Mouse (Mus musculus) midbrain, postnatal 0 days (tissue): ENCODE data around the gene Thap12. TPM values are rescaled to one million over a fixed set of nuclear protein-coding genes. Genes with fewer than 3 reads are reported as not detected.

Source experiments
- ATAC-seq: fragments of 200-750 bp; cut with Nextera tagmentation; 2 replicates; pipeline ENCODE4 v1.8.0; 2017; ENCODE audit warnings: moderate number of reproducible peaks, mild to moderate bottlenecking, moderate TSS enrichment, moderate library complexity; ENCODE audit not compliant: low FRiP score
- DNase-seq: peaks from one replicate; pipeline ENCODE4 v3.0.0-alpha.2; 2015; ENCODE audit warnings: low spot score
- H3K27ac ChIP-seq: fragments of 300-500 bp; sonication (generic); 2 replicates; pipeline ENCODE4 v1.5.1; 2014; ENCODE audit warnings: low read depth, mild to moderate bottlenecking, low read length, mixed read lengths
- H3K27me3 ChIP-seq: fragments of 300-500 bp; sonication (generic); 2 replicates; pipeline ENCODE4 v1.6.1; 2014; ENCODE audit warnings: low read length, control low read depth, mixed read lengths; ENCODE audit not compliant: insufficient read depth
- H3K36me3 ChIP-seq: fragments of 300-500 bp; sonication (generic); 2 replicates; pipeline ENCODE4 v1.6.1; 2014; ENCODE audit warnings: low read length, control low read depth, mixed read lengths; ENCODE audit not compliant: insufficient read depth
- H3K4me1 ChIP-seq: fragments of 300-500 bp; sonication (generic); 2 replicates; pipeline ENCODE4 v1.6.1; 2014; ENCODE audit warnings: mild to moderate bottlenecking, control low read depth, antibody characterized with exemption, low read length, mixed read lengths; ENCODE audit not compliant: insufficient read depth
- H3K4me2 ChIP-seq: fragments of 300-500 bp; sonication (generic); 2 replicates; pipeline ENCODE4 v1.6.1; 2014; ENCODE audit warnings: low read depth, mild to moderate bottlenecking, low read length, mixed read lengths; ENCODE audit not compliant: poor library complexity, severe bottlenecking
- H3K4me3 ChIP-seq: fragments of 300-500 bp; sonication (generic); 2 replicates; pipeline ENCODE4 v1.5.1; 2014; ENCODE audit warnings: low read depth, mild to moderate bottlenecking, low read length, moderate library complexity
- H3K9ac ChIP-seq: fragments of 300-500 bp; sonication (generic); replicated peaks from 2 replicates; pipeline ENCODE4 v1.6.1; 2014; ENCODE audit warnings: mild to moderate bottlenecking, low read length, moderate library complexity, mixed read lengths; ENCODE audit not compliant: poor library complexity, severe bottlenecking
- H3K9me3 ChIP-seq: fragments of 300-500 bp; sonication (generic); 2 replicates; pipeline ENCODE4 v1.6.1; 2016; ENCODE audit warnings: low read length, control low read depth
- CTCF ChIP-seq: IDR thresholded peaks from 2 replicates; pipeline ENCODE4 v1.5.1; 2016; ENCODE audit warnings: antibody characterized with exemption, mild to moderate bottlenecking
- WGBS: fragments of 180-500 bp; shearing (Covaris S2); extraction: QIAGEN DNeasy Blood & Tissue Kit; methylation state at CpG from one replicate; pipeline ENCODE4 v1.1.7; 2014; 5-methylcytosine and 5-hydroxymethylcytosine counted together
- polyA plus RNA-seq: library from polyadenylated mRNA; unstranded; fragments of >200 nt; fragmentation: Nextera tagmentation; extraction: Ambion mirVana; gene quantifications from 2 replicates; pipeline ENCODE4 v1.2.1, GENCODE M21; 2015
- total RNA-seq: library from RNA; depleted of rRNA; stranded (reverse); fragments of >200 nt; gene quantifications from 2 replicates; pipeline ENCODE4 v1.2.3, GENCODE M21; 2014; rRNA removed

The Thap12 gene
- total RNA-seq, result 64.2 and 67.3 TPM in 2 replicates
- 43.0 and 49.1 TPM in 2 replicates for polyA plus RNA-seq

- Histone ChIP-seq H3K9ac (peak within 1 kb of the TSS; percentile 86), H3K4me3 (peak within 1 kb of the TSS; percentile 98), H3K36me3 (no peaks in the 10 kb centered on the region), H3K4me1 (peaks cover 15% of the 10 kb centered on the region; the same call in 1 of the 2 replicates), H3K9me3 (no peaks in the 10 kb centered on the region), H3K4me2 (peak within 1 kb of the TSS; percentile 67), H3K27ac (peak within 1 kb of the TSS; percentile 74), H3K27me3 (no peaks in the 10 kb centered on the region)
- DNase-seq (peak; percentile 98), ATAC-seq (peak; percentile 99)
- WGBS, result 3% methylated on average over 60 of the region's 65 CpGs
- peak; percentile 65 for TF ChIP-seq CTCF
Measured at GRCm38 (mm10) chr7:98702283-98703240, at the start of gene Thap12. Thap12 (plus strand) TSS chr7:98703103.

- peak overlapping the region; percentile 93 for H3K27ac ChIP-seq
- H3K4me3 ChIP-seq, result peak overlapping the region; percentile 89
- WGBS, result 1% methylated on average over 71 of the region's 74 CpGs
- H3K4me1 ChIP-seq, result peaks cover 6% of the 10 kb centered on the region; the same call in 1 of the 2 replicates
- no peaks in the 10 kb centered on the region for H3K9me3 ChIP-seq
- peak overlapping the region; percentile 58 for H3K4me2 ChIP-seq
- H3K27me3 ChIP-seq, result no peaks in the 10 kb centered on the region
- H3K36me3 ChIP-seq, result 0 out of 2 replicates have a peak, but pooled peaks cover 6% of the 10 kb centered on the region
- DNase-seq (peak; percentile 89), ATAC-seq (peak; percentile 68)
- H3K9ac ChIP-seq, result peak overlapping the region; percentile 89
- peak; percentile 51 for TF ChIP-seq CTCF
Measured at GRCm38 (mm10) chr7:98655681-98656530, 47.0 kb upstream of the Thap12 start.

- peak within 1 kb of the TSS; percentile 89 for H3K4me3 ChIP-seq
- H3K27ac ChIP-seq, result peak within 1 kb of the TSS; percentile 95
- H3K4me1 ChIP-seq, result peaks cover 6% of the 10 kb centered on the region; the same call in 1 of the 2 replicates
- no peaks in the 10 kb centered on the region for H3K9me3 ChIP-seq
- TF ChIP-seq CTCF, result no peak
- 0 out of 2 replicates have a peak, but pooled peaks cover 6% of the 10 kb centered on the region for H3K36me3 ChIP-seq
- H3K9ac ChIP-seq, result peak within 1 kb of the TSS; percentile 89
- WGBS, result under 1% methylated on average over 42 of the region's 42 CpGs
- DNase-seq (peak; percentile 99), ATAC-seq (peak; percentile 96)
- no peaks in the 10 kb centered on the region for H3K27me3 ChIP-seq
- peak within 1 kb of the TSS; percentile 58 for H3K4me2 ChIP-seq
Measured at GRCm38 (mm10) chr7:98656531-98657221, 46.2 kb upstream of the Thap12 start, which contains the start of gene Emsy. Emsy (minus strand) TSS chr7:98656783.

GRCm38 (mm10) chr7:98665166-98665565, 37.7 kb upstream of the Thap12 start:
- no peaks in the 10 kb centered on the region for H3K27me3 ChIP-seq
- no peak for ATAC-seq
- H3K9me3 ChIP-seq, result no peaks in the 10 kb centered on the region
- DNase-seq, result no peak
- no peak overlapping the region for H3K4me2 ChIP-seq
- H3K36me3 ChIP-seq, result no peaks in the 10 kb centered on the region
- no peak for TF ChIP-seq CTCF
- no peak overlapping the region for H3K4me3 ChIP-seq
- no peaks in the 10 kb centered on the region for H3K4me1 ChIP-seq
- 57% methylated on average over 5 of the region's 5 CpGs for WGBS
- H3K9ac ChIP-seq, result no peak overlapping the region
- H3K27ac ChIP-seq, result no peak overlapping the region

GRCm38 (mm10) chr7:98665726-98666125, 37.2 kb upstream of the Thap12 start:
- ATAC-seq (no peak), DNase-seq (no peak)
- H3K4me3 ChIP-seq, result no peak overlapping the region
- no peaks in the 10 kb centered on the region for H3K4me1 ChIP-seq
- 80% methylated on average over 6 of the region's 6 CpGs for WGBS
- no peak overlapping the region for H3K27ac ChIP-seq
- no peak overlapping the region for H3K4me2 ChIP-seq
- H3K9me3 ChIP-seq, result no peaks in the 10 kb centered on the region
- H3K36me3 ChIP-seq, result no peaks in the 10 kb centered on the region
- TF ChIP-seq CTCF, result no peak
- no peaks in the 10 kb centered on the region for H3K27me3 ChIP-seq
- no peak overlapping the region for H3K9ac ChIP-seq
